Mouse (Mus musculus): ENCODE measurements at regions not wholly inside any gene's neighbourhood (a gene's known extent, or its start where the extent isn't known, plus 50 kb on each side); places are given as distances from the start of the nearest gene placed in this dataset.
"Not testable (repeated sequence)": the region's sequence is repeated elsewhere in the genome, so short reads cannot be mapped to it uniquely, and the experiment has no call there.

- no peak overlapping the region for H3K4me3 ChIP-seq
- no peak for DNase-seq (ENCODE audit: low spot score in 2 of 2)
- TF ChIP-seq CTCF (conservative IDR thresholded peaks at IDR 0.05) = no peak
These were observed 133.6 kb upstream of the Nrip1 start for GRCm38 (mm10) chr16:76507191-76507746.

GRCm38 (mm10) chr16:76506240-76506639 is 132.6 kb upstream of the Nrip1 start:
- no peak overlapping the region for H3K27ac ChIP-seq
- TF ChIP-seq CTCF (conservative IDR thresholded peaks at IDR 0.05) = no peak
- DNase-seq (ENCODE audit: low spot score in 2 of 2) = no peak

More at GRCm38 (mm10) chr16:76507191-76507746, 133.6 kb upstream of the Nrip1 start:
- no peak overlapping the region for H3K27ac ChIP-seq

GRCm38 (mm10) chr16:76499686-76500400 is 126.2 kb upstream of the Nrip1 start:
- H3K4me3 ChIP-seq = no peak overlapping the region
- no peak for TF ChIP-seq CTCF (conservative IDR thresholded peaks at IDR 0.05)

More at GRCm38 (mm10) chr16:76506240-76506639, 132.6 kb upstream of the Nrip1 start:
- no peak overlapping the region for H3K4me3 ChIP-seq

GRCm38 (mm10) chr16:76498233-76498632 is 124.6 kb upstream of the Nrip1 start:
- no peak for TF ChIP-seq CTCF (conservative IDR thresholded peaks at IDR 0.05)
- Histone ChIP-seq H3K27ac (no peak overlapping the region), H3K4me3 (no peak overlapping the region)
- no peak for DNase-seq (ENCODE audit: low spot score in 2 of 2)

More at GRCm38 (mm10) chr16:76499686-76500400, 126.2 kb upstream of the Nrip1 start:
- H3K27ac ChIP-seq = no peak overlapping the region
- no peak for DNase-seq (ENCODE audit: low spot score in 2 of 2)

GRCm38 (mm10) chr16:76497041-76497808 is 123.6 kb upstream of the Nrip1 start:
- no peak for TF ChIP-seq CTCF (conservative IDR thresholded peaks at IDR 0.05)
- DNase-seq (ENCODE audit: low spot score in 2 of 2) = no peak
- H3K27ac ChIP-seq = no peak overlapping the region

GRCm38 (mm10) chr16:76483419-76483818 is 109.8 kb upstream of the Nrip1 start:
- Histone ChIP-seq H3K4me3 (no peak overlapping the region), H3K27ac (no peak overlapping the region)
- no peak for DNase-seq (ENCODE audit: low spot score in 2 of 2)
- TF ChIP-seq CTCF (conservative IDR thresholded peaks at IDR 0.05) = no peak

More at GRCm38 (mm10) chr16:76497041-76497808, 123.6 kb upstream of the Nrip1 start:
- no peak overlapping the region for H3K4me3 ChIP-seq

- no peak for DNase-seq (ENCODE audit: low spot score in 2 of 2)
These were observed 108.3 kb upstream of the Nrip1 start for GRCm38 (mm10) chr16:76481966-76482365.

GRCm38 (mm10) chr16:76477474-76477873 is 103.8 kb upstream of the Nrip1 start:
- Histone ChIP-seq H3K4me3 (no peak overlapping the region), H3K27ac (no peak overlapping the region)
- TF ChIP-seq CTCF (conservative IDR thresholded peaks at IDR 0.05) = no peak
- DNase-seq (ENCODE audit: low spot score in 2 of 2) = no peak

More at GRCm38 (mm10) chr16:76481966-76482365, 108.3 kb upstream of the Nrip1 start:
- H3K4me3 ChIP-seq = no peak overlapping the region
- H3K27ac ChIP-seq = no peak overlapping the region
- TF ChIP-seq CTCF (conservative IDR thresholded peaks at IDR 0.05) = no peak

- DNase-seq (ENCODE audit: low spot score in 2 of 2) = no peak
- Histone ChIP-seq H3K27ac (no peak overlapping the region), H3K4me3 (no peak overlapping the region)
- TF ChIP-seq CTCF (conservative IDR thresholded peaks at IDR 0.05) = no peak
These were observed 100.9 kb upstream of the Nrip1 start for GRCm38 (mm10) chr16:76474481-76474880.

- H3K4me3 ChIP-seq = no peak overlapping the region
- TF ChIP-seq CTCF (conservative IDR thresholded peaks at IDR 0.05) = no peak
- DNase-seq (ENCODE audit: low spot score in 2 of 2) = no peak
- H3K27ac ChIP-seq = no peak overlapping the region
These were observed 98.8 kb upstream of the Nrip1 start for GRCm38 (mm10) chr16:76472386-76472785.

GRCm38 (mm10) chr16:76471081-76471480 is 97.5 kb upstream of the Nrip1 start:
- TF ChIP-seq CTCF (conservative IDR thresholded peaks at IDR 0.05) = no peak
- no peak for DNase-seq (ENCODE audit: low spot score in 2 of 2)
- no peak overlapping the region for H3K27ac ChIP-seq
- no peak overlapping the region for H3K4me3 ChIP-seq

- no peak for DNase-seq (ENCODE audit: low spot score in 2 of 2)
- TF ChIP-seq CTCF (conservative IDR thresholded peaks at IDR 0.05) = no peak
- no peak overlapping the region for H3K27ac ChIP-seq
- no peak overlapping the region for H3K4me3 ChIP-seq
These were observed 85.9 kb upstream of the Nrip1 start for GRCm38 (mm10) chr16:76459521-76459920.

GRCm38 (mm10) chr16:76456300-76456599 is 82.6 kb upstream of the Nrip1 start:
- not testable (repeated sequence) for DNase-seq (ENCODE audit: low spot score in 2 of 2); H3K4me3 ChIP-seq; H3K27ac ChIP-seq

All from layer of hippocampus, adult 2 months (tissue).